Mouse (Mus musculus): Measurements from ENCODE around the gene Fsd2. TPM values are rescaled to one million over a fixed set of nuclear protein-coding genes. Genes with fewer than 3 reads are reported as not detected.
A peak's percentile ranks its signal among the peaks of the same experiment; 100 is the strongest.

Gene Fsd2
- polyA plus RNA-seq (2012; rRNA removed): 0.14 and 0.18 TPM in 2 replicates

DNA sequence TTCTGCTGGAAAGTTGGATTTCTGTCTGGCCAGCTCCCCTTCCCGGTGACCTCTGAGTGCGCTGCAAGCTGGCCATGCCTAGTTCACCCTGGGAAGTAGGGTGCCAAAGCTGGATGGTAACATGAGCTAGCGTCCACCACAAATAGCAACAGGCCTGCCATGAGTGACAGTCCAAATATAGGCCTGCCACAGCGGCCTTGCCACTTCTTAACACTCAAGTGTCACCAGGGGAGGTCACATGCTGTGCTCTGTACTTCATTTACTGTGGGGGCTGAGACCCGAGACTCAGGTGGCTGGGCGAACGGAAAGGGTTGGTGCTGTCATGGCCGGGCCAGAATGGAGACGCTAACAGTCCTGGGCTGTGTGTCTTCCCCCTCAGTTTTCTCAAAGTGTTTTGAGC is at the start of gene Fsd2:
TSS of gene Fsd2 (minus strand) at position 53 of the 400 bp plus-strand sequence.
- no peak for DNase-seq (ENCODE audit: low read depth)
- TF ChIP-seq CTCF (IDR thresholded peaks at IDR 0.05; ENCODE audit: borderline replicate concordance, extremely low read depth, insufficient read depth, insufficient read length) (no peak), POLR2A (IDR thresholded peaks at IDR 0.05; ENCODE audit: borderline replicate concordance, extremely low read depth, insufficient read depth, insufficient read length, poor library complexity, severe bottlenecking) (no peak)

GRCm38 (mm10) chr7:81615031-81615430 is 48.3 kb upstream of the Fsd2 start:
- TF ChIP-seq CTCF (IDR thresholded peaks at IDR 0.05; ENCODE audit: borderline replicate concordance, extremely low read depth, insufficient read depth, insufficient read length): no peak
- no peak for TF ChIP-seq POLR2A (IDR thresholded peaks at IDR 0.05; ENCODE audit: borderline replicate concordance, extremely low read depth, insufficient read depth, insufficient read length, poor library complexity, severe bottlenecking)
- DNase-seq (ENCODE audit: low read depth): no peak

DNA sequence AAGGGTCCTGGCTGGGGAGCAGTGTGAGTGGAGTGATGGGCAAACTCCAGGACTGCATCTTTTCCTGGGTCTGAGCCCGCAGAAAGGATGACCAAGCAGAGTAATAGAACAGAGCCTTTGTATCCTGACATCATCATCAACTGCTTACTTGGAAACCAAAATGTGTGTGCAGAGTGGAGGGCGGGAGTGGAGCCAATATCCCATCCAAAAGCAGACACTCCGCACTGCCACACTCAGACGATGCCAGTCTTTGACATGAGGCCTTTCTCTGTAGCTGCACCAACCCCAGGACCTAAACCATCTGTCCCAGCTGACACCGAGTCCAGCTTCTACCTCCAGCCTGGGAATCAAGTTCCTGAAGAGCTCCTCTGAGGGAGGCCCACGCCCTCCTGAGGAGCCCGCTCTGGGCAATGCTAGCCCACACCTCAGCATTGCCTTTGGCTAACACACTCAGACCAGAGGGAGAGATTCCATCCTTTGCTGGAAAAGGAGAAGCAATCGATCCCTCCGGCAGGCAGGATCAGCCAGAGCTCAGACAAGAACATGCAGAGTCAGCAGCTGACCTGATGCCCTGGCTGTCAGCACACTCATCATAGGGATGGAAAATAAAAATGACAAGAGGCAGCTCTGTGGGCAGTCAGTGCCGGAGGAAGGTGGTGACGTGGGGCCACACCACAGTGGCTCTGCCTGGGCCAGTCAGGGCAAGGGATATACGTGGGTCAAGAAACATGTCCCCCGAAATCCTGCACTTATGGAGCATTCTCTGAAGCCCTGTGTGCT is 46.3 kb upstream of the Fsd2 start:
- TF ChIP-seq CTCF (IDR thresholded peaks at IDR 0.05; ENCODE audit: borderline replicate concordance, extremely low read depth, insufficient read depth, insufficient read length): no peak
- TF ChIP-seq POLR2A (IDR thresholded peaks at IDR 0.05; ENCODE audit: borderline replicate concordance, extremely low read depth, insufficient read depth, insufficient read length, poor library complexity, severe bottlenecking): no peak
- DNase-seq (ENCODE audit: low read depth): no peak

DNA sequence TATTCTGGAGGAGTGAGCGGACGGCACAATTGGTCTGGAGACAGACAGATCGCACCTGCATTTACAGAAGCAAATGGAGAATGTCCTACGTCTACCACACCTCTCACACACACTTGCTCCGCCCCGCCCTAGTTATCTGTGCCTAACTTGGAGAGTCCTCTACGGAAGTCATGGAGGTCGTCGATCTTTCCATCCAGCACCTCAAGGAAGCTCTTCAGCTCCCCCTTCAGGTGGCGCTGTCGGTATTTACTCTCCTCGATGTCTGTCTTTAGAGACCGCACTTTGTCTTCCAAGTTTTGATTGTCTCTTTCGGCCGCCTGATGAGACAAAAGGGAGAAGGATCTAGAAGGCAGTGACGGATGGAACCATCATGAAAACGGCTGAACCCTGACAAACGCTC is 43.4 kb upstream of the Fsd2 start:
- TF ChIP-seq POLR2A (IDR thresholded peaks at IDR 0.05; ENCODE audit: borderline replicate concordance, extremely low read depth, insufficient read depth, insufficient read length, poor library complexity, severe bottlenecking): no peak
- peak; percentile 33; the same call in 1 of the 2 replicates for TF ChIP-seq CTCF (IDR thresholded peaks at IDR 0.05; ENCODE audit: borderline replicate concordance, extremely low read depth, insufficient read depth, insufficient read length)
- peak; percentile 33 for DNase-seq (ENCODE audit: low read depth)

- TF ChIP-seq POLR2A (IDR thresholded peaks at IDR 0.05; ENCODE audit: borderline replicate concordance, extremely low read depth, insufficient read depth, insufficient read length, poor library complexity, severe bottlenecking) (no peak), CTCF (IDR thresholded peaks at IDR 0.05; ENCODE audit: borderline replicate concordance, extremely low read depth, insufficient read depth, insufficient read length) (no peak)
- DNase-seq (ENCODE audit: low read depth): no peak
These were observed 39.7 kb upstream of the Fsd2 start for GRCm38 (mm10) chr7:81606452-81606851.

DNA sequence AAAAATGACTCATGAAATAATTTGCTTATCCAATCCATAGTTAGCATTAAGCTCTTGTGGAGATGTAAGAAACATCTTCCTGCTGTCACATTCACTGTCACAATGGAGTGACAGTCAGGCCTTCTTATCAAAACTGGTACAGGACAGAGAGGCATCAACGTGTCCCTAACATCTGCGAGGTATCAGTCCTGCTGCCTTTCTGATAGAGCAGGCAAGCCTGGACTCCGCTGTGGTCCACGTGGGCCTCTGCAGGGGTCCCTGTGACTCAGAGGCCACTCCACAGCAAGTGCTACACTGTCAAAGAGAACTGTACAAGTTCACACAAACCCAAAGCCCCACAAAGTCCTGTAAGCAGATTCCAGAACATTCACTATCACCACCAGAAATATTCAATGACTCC is 38.7 kb upstream of the Fsd2 start:
- TF ChIP-seq CTCF (IDR thresholded peaks at IDR 0.05; ENCODE audit: borderline replicate concordance, extremely low read depth, insufficient read depth, insufficient read length): no peak
- no peak for TF ChIP-seq POLR2A (IDR thresholded peaks at IDR 0.05; ENCODE audit: borderline replicate concordance, extremely low read depth, insufficient read depth, insufficient read length, poor library complexity, severe bottlenecking)
- no peak for DNase-seq (ENCODE audit: low read depth)

DNA sequence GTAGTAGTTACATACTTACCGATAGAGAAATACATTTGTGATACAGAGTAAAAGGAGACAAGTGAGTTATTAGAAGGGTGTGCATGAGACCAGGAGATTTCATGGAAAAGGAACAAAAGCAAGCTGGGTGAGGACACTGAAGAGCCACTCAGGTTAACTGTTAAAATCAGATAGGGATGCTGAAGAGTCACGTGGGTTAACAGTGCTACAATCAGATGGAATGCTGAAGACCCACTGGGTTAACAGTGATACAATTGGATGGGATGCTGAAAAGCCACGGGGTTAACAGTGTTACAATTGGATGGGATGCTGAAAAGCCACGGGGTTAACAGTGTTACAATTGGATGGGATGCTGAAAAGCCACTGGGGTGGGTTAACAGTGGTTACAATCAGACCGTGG is 38.2 kb upstream of the Fsd2 start:
- DNase-seq (ENCODE audit: low read depth): no peak
- TF ChIP-seq CTCF (IDR thresholded peaks at IDR 0.05; ENCODE audit: borderline replicate concordance, extremely low read depth, insufficient read depth, insufficient read length) (no peak), POLR2A (IDR thresholded peaks at IDR 0.05; ENCODE audit: borderline replicate concordance, extremely low read depth, insufficient read depth, insufficient read length, poor library complexity, severe bottlenecking) (no peak)

- peak; percentile 24 for DNase-seq (ENCODE audit: low read depth)
- no peak for TF ChIP-seq CTCF (IDR thresholded peaks at IDR 0.05; ENCODE audit: borderline replicate concordance, extremely low read depth, insufficient read depth, insufficient read length)
- no peak for TF ChIP-seq POLR2A (IDR thresholded peaks at IDR 0.05; ENCODE audit: borderline replicate concordance, extremely low read depth, insufficient read depth, insufficient read length, poor library complexity, severe bottlenecking)
These were observed 32.9 kb upstream of the Fsd2 start for GRCm38 (mm10) chr7:81599379-81600280.

DNA sequence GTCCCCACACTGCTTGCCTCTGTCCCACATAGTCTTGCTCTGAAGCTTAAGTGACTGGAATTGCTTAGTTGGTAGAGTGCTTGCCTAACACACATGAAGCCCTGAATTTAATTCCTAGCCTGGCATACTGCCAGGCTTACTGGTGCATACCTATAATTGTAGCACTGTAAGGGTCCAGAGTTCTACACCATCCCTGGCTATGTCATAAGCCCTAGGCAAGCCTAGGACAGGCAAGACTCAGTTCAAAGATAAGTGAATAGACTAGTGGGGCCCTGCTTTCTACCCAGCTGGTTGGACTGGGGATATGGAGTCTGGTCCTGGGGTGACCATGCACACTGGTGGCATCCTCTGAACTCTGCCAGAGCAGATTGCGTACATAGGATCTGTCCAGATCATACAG is 30.9 kb upstream of the Fsd2 start:
- DNase-seq (ENCODE audit: low read depth): no peak

DNA sequence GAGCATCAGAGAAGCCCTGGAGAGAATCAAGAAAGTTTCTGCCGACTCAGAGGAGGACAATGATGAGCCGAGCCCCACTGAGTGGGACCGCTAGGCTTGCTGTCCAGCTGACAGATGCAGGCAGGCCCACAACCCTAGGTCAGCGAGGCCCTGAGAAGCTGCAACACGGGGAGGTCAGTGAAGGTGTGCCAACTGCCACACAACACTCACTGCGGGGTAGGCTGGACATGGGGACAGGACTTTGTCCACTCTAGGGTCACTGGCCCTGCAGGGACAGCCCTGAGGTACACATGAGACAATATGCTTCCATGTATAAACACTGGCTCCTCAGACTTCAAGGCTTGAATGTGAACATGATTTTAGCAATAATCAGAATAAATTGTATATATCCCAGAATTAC is 29.3 kb upstream of the Fsd2 start:
- no peak for DNase-seq (ENCODE audit: low read depth)

More for the DNA sequence above, 30.9 kb upstream of the Fsd2 start:
- TF ChIP-seq POLR2A (IDR thresholded peaks at IDR 0.05; ENCODE audit: borderline replicate concordance, extremely low read depth, insufficient read depth, insufficient read length, poor library complexity, severe bottlenecking) (no peak), CTCF (IDR thresholded peaks at IDR 0.05; ENCODE audit: borderline replicate concordance, extremely low read depth, insufficient read depth, insufficient read length) (no peak)

GRCm38 (mm10) chr7:81595056-81595455 is 28.3 kb upstream of the Fsd2 start:
- TF ChIP-seq CTCF (IDR thresholded peaks at IDR 0.05; ENCODE audit: borderline replicate concordance, extremely low read depth, insufficient read depth, insufficient read length) (no peak), POLR2A (IDR thresholded peaks at IDR 0.05; ENCODE audit: borderline replicate concordance, extremely low read depth, insufficient read depth, insufficient read length, poor library complexity, severe bottlenecking) (no peak)
- DNase-seq (ENCODE audit: low read depth): no peak

More for the DNA sequence above, 29.3 kb upstream of the Fsd2 start:
- TF ChIP-seq POLR2A (IDR thresholded peaks at IDR 0.05; ENCODE audit: borderline replicate concordance, extremely low read depth, insufficient read depth, insufficient read length, poor library complexity, severe bottlenecking): no peak
- TF ChIP-seq CTCF (IDR thresholded peaks at IDR 0.05; ENCODE audit: borderline replicate concordance, extremely low read depth, insufficient read depth, insufficient read length): no peak

All from brain, embryonic 14.5 days (tissue).